ENCODE assay signal across 8 mouse cellular contexts in genomic region chr17:36257969-36258368, GRCm38 (mm10). TPM values are rescaled to one million over a fixed set of nuclear protein-coding genes. Genes with fewer than 3 reads are reported as not detected.
DNase-seq lines count a peak whose midpoint lies in the region; ATAC-seq and TF ChIP-seq lines count a peak whose summit lies in the region.

Gene Rpp21 (minus strand): TSS chr17:36258069.

- WGBS in kidney, adult 2 months = 38% methylated on average over 6 of the region's 6 CpGs
- WGBS in intestine, embryonic 14.5 days = 44% methylated on average over 6 of the region's 6 CpGs

- no peak for TF ChIP-seq CTCF in kidney, adult 2 months (conservative IDR thresholded peaks at IDR 0.05; ENCODE audit: insufficient read depth, insufficient read length, low read depth, low read length)

- ATAC-seq in intestine, embryonic 14.5 days (replicated peaks; ENCODE audit: low FRiP score, low TSS enrichment, low read depth) = no peak
- no peak for ATAC-seq in megakaryocyte progenitor cell, adult 5-6 weeks (replicated peaks; ENCODE audit: poor library complexity)

- DNase-seq in kidney, adult 2 months = no peak
- no peak for DNase-seq in kidney, adult 11 months
- DNase-seq in adrenal gland, postnatal 14 days = no peak
- DNase-seq in gastrocnemius, postnatal 10 days = no peak
- no peak for DNase-seq in intestine, embryonic 14.5 days (ENCODE audit: low spot score)
- no peak for DNase-seq in ovary, postnatal 10 days (ENCODE audit: low spot score)
- DNase-seq in adipocyte (ENCODE audit: low spot score) = no peak

- H3K4me3 ChIP-seq in kidney, adult 2 months (ENCODE audit: insufficient read depth, low read depth, low read length) = peak within 1 kb of the TSS; percentile 98
- H3K4me3 ChIP-seq in intestine, embryonic 14.5 days (ENCODE audit: low read depth, low read length) = peak within 1 kb of the TSS; percentile 76

- no peaks in the 10 kb centered on the region for H3K27me3 ChIP-seq in kidney, adult 2 months (replicated peaks; ENCODE audit: control insufficient read depth, insufficient read depth, low read length)
- H3K27me3 ChIP-seq in intestine, embryonic 14.5 days (replicated peaks; ENCODE audit: control insufficient read depth, insufficient read depth, low read length) = no peaks in the 10 kb centered on the region

- H3K9me3 ChIP-seq in intestine, embryonic 14.5 days (ENCODE audit: control insufficient read depth, low read length) = no peaks in the 10 kb centered on the region

- no peaks in the 10 kb centered on the region; the same call in 1 of the 2 replicates for H3K36me3 ChIP-seq in kidney, adult 2 months (ENCODE audit: control insufficient read depth, insufficient read depth, low read length)
- peaks cover 33% of the 10 kb centered on the region for H3K36me3 ChIP-seq in intestine, embryonic 14.5 days (ENCODE audit: control insufficient read depth, insufficient read depth, low read length)

- peak within 1 kb of the TSS; percentile 77 for H3K9ac ChIP-seq in intestine, embryonic 14.5 days (ENCODE audit: low read length)

- peak within 1 kb of the TSS; percentile 86 for H3K27ac ChIP-seq in kidney, adult 2 months (ENCODE audit: insufficient read depth, low read depth, low read length)
- peak within 1 kb of the TSS; percentile 71 for H3K27ac ChIP-seq in intestine, embryonic 14.5 days (ENCODE audit: low read depth)

- H3K4me1 ChIP-seq in kidney, adult 2 months (ENCODE audit: control insufficient read depth, insufficient read depth, low read length) = peaks cover 7% of the 10 kb centered on the region; the same call in 1 of the 2 replicates
- H3K4me1 ChIP-seq in intestine, embryonic 14.5 days (replicated peaks; ENCODE audit: control insufficient read depth, insufficient read depth, low read length) = peaks cover 5% of the 10 kb centered on the region; the same call in 1 of the 2 replicates

- H3K4me2 ChIP-seq in intestine, embryonic 14.5 days (ENCODE audit: low read length) = peak within 1 kb of the TSS; percentile 54

- no peak for TF ChIP-seq POLR2A in kidney, adult 2 months (IDR thresholded peaks at IDR 0.05; ENCODE audit: low read depth, low read length)

RNA-seq across cellular contexts. Expression of gene Rpp21, which starts in this region (rescaled TPM):
- 101 and 122 TPM in 2 replicates for polyA plus RNA-seq in kidney, adult 2 months (2012; rRNA removed)
- total RNA-seq in adrenal gland, postnatal 14 days (2021) = 44.2 and 47.9 TPM in 2 replicates
- total RNA-seq in gastrocnemius, postnatal 10 days (2021) = 10 to 100 TPM; 26.3 to 28.5 TPM
- polyA plus RNA-seq in intestine, embryonic 14.5 days (2014; fragmentation: Nextera tagmentation; extraction: Ambion mirVana) = 156 and 158 TPM in 2 replicates
- 48.6 and 56.3 TPM in 2 replicates for total RNA-seq in megakaryocyte progenitor cell, adult 5-6 weeks (2015)
- total RNA-seq in megakaryocyte progenitor cell, adult 5-6 weeks (2017) = 25.9 and 50.6 TPM in 2 replicates
